Mouse (Mus musculus): ENCODE measurements around the gene Mob1b. TPM values are rescaled to one million over a fixed set of nuclear protein-coding genes. Genes with fewer than 3 reads are reported as not detected.
"Not testable (repeated sequence)": the region's sequence is repeated elsewhere in the genome, so short reads cannot be mapped to it uniquely, and the experiment has no call there.

Gene Mob1b
- total RNA-seq, 2 experiments from 2014 or later = 19.1 to 57.8 TPM

DNA sequence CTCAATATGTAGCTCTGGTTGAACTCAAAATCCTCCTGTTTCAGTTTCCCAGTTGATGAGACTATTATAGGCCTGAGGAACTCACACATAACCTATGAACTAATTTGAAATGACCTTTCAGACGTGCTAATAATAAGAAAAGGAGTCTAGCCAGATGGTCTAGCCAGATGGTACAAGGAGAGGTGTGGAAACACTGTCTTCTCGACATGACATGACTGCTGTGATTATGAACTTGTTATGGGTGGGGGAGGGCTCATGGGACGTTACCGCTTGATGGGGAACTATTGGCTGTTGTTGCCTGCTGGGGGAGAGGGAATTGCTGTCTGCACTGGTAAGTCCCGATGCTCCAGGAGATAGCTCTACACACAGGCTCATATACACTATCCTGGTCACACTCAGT lies 23.4 kb upstream of the Mob1b start:
- no peak for ATAC-seq (replicated peaks; ENCODE audit: low FRiP score, poor library complexity, severe bottlenecking)

GRCm38 (mm10) chr5:88699251-88699913 lies 21.3 kb upstream of the Mob1b start:
- ATAC-seq (replicated peaks; ENCODE audit: low FRiP score, poor library complexity, severe bottlenecking) = no peak

GRCm38 (mm10) chr5:88702041-88702440 lies 18.6 kb upstream of the Mob1b start:
- ATAC-seq (replicated peaks; ENCODE audit: low FRiP score, poor library complexity, severe bottlenecking) = no peak

DNA sequence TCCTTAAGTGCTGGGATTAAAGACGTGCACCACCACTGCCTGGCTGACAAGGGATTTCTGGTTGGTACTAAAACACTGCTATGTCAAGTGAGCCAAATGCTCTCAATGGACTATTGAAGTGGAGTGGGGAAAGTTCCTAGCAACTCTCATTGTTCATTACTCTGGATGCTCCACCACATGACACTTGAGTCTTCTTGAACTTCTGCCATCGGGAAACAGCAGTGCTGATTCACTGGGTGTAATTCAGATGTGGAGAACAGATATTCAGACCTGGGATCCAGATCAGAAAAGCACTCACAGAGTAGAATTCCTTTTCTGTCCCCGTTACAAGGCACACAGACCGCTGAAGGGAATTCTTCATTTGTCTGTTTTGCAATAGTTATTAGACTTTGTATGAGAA lies 17.1 kb upstream of the Mob1b start:
- ATAC-seq (replicated peaks; ENCODE audit: low FRiP score, poor library complexity, severe bottlenecking) = no peak

DNA sequence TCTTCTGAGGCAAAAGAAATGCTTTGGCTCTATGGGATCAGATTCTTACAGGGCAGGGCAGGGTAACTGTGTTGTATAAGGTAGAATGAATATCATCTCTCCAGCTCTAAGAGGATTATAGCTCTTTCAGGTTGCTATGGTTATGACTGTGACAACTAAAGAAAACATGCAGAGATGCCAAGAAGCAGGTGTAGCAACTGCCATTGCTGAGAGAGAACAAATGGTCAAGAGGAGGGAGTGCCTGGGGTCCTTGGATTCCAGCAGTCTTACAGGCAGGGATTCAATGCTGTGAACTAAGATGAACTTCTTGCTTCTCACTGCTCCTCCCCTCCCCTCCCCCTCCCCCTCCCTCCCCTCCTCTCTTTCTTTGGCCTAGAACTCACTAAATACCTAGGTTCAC lies 9.5 kb upstream of the Mob1b start:
- ATAC-seq (replicated peaks; ENCODE audit: low FRiP score, poor library complexity, severe bottlenecking) = no peak

GRCm38 (mm10) chr5:88711618-88712224 lies 8.9 kb upstream of the Mob1b start:
- ATAC-seq (replicated peaks; ENCODE audit: low FRiP score, poor library complexity, severe bottlenecking) = no peak

GRCm38 (mm10) chr5:88712328-88712727 lies 8.3 kb upstream of the Mob1b start:
- ATAC-seq (replicated peaks; ENCODE audit: low FRiP score, poor library complexity, severe bottlenecking) = no peak

DNA sequence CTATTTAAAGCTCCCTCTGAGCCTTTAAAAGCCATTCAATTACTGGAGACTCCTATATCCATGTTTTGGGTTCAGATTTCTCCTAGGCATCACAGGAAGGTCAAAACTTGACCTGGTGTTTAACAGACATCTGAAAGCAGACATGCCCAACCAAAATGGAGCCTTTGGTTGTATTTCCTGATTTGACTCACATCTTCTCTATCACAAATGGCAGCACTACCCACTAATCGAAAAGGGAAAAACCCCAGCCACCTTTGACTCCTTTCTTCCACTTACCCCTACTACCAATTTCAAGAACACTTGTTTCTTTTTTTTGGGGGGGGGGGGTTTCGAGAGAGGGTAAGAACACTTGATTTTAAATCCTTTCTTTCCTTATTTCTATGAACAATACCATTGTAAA lies 3.7 kb upstream of the Mob1b start:
- no peak for ATAC-seq (replicated peaks; ENCODE audit: low FRiP score, poor library complexity, severe bottlenecking)

- no peak for ATAC-seq (replicated peaks; ENCODE audit: low FRiP score, poor library complexity, severe bottlenecking)
Measured at GRCm38 (mm10) chr5:88721003-88721475, 384 bp downstream of the Mob1b start.

- ATAC-seq (replicated peaks; ENCODE audit: low FRiP score, poor library complexity, severe bottlenecking) = peak; percentile 82
Measured at GRCm38 (mm10) chr5:88721565-88722212, 1.0 kb downstream of the Mob1b start.

- no peak for ATAC-seq (replicated peaks; ENCODE audit: low FRiP score, poor library complexity, severe bottlenecking)
Measured at GRCm38 (mm10) chr5:88722213-88722600, 1.6 kb downstream of the Mob1b start.

- ATAC-seq (replicated peaks; ENCODE audit: low FRiP score, poor library complexity, severe bottlenecking) = peak; percentile 58
Measured at GRCm38 (mm10) chr5:88724030-88724429, 3.4 kb downstream of the Mob1b start.

DNA sequence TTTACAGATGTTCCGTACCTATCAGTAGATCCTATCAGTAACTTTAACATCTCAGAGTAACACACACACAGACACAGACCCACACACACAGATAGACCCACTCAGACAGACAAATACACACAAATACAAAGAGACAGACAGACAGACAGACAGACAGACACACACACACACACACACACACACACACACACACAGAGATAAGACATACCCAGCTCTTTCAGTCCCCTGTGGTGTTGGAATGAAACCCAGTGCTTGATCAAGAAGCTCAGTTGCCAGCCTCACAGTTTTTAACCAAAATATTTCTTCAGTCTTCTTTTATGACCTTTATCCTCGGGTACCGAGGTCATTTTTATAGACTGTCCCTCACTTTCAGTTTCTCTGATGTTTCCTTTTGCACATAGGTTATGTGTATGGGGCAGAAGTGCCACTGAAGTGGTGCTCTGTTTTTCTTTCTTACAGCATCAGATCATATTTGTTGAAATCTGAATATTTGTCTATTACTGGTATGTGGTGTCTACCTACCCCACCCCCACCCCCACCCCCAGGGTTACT lies 7.0 kb downstream of the Mob1b start:
- ATAC-seq (replicated peaks; ENCODE audit: low FRiP score, poor library complexity, severe bottlenecking) = no peak

DNA sequence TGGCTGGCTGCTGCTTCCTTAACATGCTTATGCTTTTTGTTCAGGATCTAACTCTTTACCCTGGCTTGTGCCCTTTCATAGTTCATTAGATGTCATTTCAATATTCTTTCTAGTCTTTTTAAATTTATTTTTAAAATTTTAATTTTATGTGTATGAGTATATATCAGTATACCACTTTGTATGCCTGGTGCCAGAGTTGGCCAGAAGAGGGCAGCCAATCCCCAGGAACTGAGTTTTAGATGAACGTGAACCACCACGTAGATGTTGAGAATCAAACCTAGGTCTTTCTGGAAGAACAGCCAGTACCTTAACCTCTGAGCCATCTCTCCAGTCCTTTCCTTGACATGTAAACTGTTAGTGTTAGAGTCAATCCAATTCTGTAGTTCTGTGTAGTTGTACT lies 14.1 kb downstream of the Mob1b start:
- ATAC-seq (replicated peaks; ENCODE audit: low FRiP score, poor library complexity, severe bottlenecking) = peak; percentile 80

- not testable (repeated sequence) for ATAC-seq (replicated peaks; ENCODE audit: low FRiP score, poor library complexity, severe bottlenecking)
Measured at GRCm38 (mm10) chr5:88741065-88741464, 20.4 kb downstream of the Mob1b start.

- no peak for ATAC-seq (replicated peaks; ENCODE audit: low FRiP score, poor library complexity, severe bottlenecking)
Measured at GRCm38 (mm10) chr5:88747774-88748173, 27.1 kb downstream of the Mob1b start.

DNA sequence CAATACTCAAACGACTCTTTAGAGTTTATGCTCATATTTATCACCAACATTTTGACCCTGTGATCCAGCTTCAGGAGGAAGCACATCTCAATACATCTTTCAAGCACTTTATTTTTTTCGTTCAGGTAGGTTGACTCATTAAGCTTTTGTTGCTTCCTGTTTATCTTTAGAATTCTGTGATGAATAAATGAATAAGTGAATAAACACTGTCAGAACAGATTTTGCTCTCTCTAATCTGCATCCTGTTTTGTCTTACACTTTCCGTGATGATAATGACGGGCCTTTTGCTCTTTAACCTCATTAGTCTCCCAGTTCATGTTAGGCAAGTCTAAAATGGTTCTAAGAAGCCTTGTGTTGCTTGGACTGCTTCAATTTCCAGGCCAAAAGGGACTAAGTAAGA lies 32.5 kb downstream of the Mob1b start:
- no peak for ATAC-seq (replicated peaks; ENCODE audit: low FRiP score, poor library complexity, severe bottlenecking)

DNA sequence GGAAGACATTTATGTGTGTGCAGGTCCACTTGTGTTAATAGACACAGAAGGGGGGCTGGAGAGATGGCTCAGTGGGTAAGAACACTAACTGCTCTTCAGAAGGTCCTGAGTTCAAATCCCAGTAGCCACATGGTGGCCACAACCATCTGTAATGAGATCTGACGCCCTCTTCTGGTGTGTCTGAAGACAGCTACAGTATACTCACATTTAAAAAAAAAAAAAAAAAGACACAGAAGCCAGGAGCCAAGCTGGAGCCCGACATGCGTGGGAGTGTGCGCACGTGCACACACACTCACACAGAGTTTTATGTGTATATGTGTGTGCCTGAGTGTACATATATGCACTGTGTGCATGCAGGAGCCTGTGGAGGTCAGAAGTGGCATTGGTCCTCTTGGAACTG lies 42.0 kb downstream of the Mob1b start:
- ATAC-seq (replicated peaks; ENCODE audit: low FRiP score, poor library complexity, severe bottlenecking) = no peak

DNA sequence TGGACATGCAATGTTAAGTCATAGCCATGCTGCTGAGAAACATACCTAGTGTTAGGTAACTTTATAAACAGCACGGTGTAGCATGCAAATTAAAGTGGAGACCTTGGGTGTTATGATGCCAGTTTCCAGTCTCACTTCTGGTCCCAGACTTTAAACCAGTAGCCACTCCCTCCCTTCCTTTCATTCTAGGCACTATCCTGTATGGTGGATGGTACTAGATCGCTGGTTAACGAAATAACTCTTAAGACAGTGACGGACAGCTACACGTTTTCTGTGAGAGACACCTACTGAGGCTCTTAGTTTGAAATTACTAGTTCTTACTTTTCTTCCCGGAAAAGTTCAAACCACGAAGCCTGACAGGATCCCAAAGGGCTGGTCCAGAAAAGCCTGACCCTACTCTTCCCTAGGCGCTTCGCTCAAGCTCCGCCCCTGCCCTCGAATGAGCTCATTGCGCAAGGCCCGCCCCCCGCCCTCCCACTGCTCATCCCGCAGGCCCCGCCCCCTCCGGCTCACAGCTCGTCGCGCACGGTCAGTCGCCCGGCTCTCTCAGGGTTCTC lies 43.9 kb downstream of the Mob1b start:
- ATAC-seq (replicated peaks; ENCODE audit: low FRiP score, poor library complexity, severe bottlenecking) = peak; percentile 50

- ATAC-seq (replicated peaks; ENCODE audit: low FRiP score, poor library complexity, severe bottlenecking) = peak; percentile 88
Measured at GRCm38 (mm10) chr5:88764987-88765481, 44.4 kb downstream of the Mob1b start, which contains the start of gene Dck. Dck (plus strand) TSS chr5:88764996.
